Mouse (Mus musculus): Measurements from ENCODE around the gene Zfp978. TPM values are rescaled to one million over a fixed set of nuclear protein-coding genes. Genes with fewer than 3 reads are reported as not detected.
"Not testable (repeated sequence)": the region's sequence is repeated elsewhere in the genome, so short reads cannot be mapped to it uniquely, and the experiment has no call there.

The Zfp978 gene
- total RNA-seq (2017), result not detected in 2 replicates

- not testable (repeated sequence) for ATAC-seq (ENCODE audit: extremely low read depth, insufficient number of reproducible peaks, low FRiP score, poor library complexity, severe bottlenecking)
These were observed at the start of gene Zfp978 for GRCm38 (mm10) chr4:147361003-147361402. Gene Zfp978 (plus strand): TSS chr4:147361303.

GRCm38 (mm10) chr4:147335036-147335690, 25.9 kb upstream of the Zfp978 start:
- 0 out of 2 replicates have a peak, but pooled peaks have one; percentile 30 for ATAC-seq (ENCODE audit: extremely low read depth, insufficient number of reproducible peaks, low FRiP score, poor library complexity, severe bottlenecking)

GRCm38 (mm10) chr4:147335691-147336367, 25.3 kb upstream of the Zfp978 start:
- peak; percentile 30; the same call in 1 of the 2 replicates for ATAC-seq (ENCODE audit: extremely low read depth, insufficient number of reproducible peaks, low FRiP score, poor library complexity, severe bottlenecking)

- not testable (repeated sequence) for ATAC-seq (ENCODE audit: extremely low read depth, insufficient number of reproducible peaks, low FRiP score, poor library complexity, severe bottlenecking)
These were observed 24.5 kb upstream of the Zfp978 start for GRCm38 (mm10) chr4:147336368-147337195.

GRCm38 (mm10) chr4:147337520-147337919, 23.6 kb upstream of the Zfp978 start:
- ATAC-seq (ENCODE audit: extremely low read depth, insufficient number of reproducible peaks, low FRiP score, poor library complexity, severe bottlenecking), result not testable (repeated sequence)

GRCm38 (mm10) chr4:147338032-147338610, 23.0 kb upstream of the Zfp978 start:
- peak; percentile 23; the same call in 1 of the 2 replicates for ATAC-seq (ENCODE audit: extremely low read depth, insufficient number of reproducible peaks, low FRiP score, poor library complexity, severe bottlenecking)

- ATAC-seq (ENCODE audit: extremely low read depth, insufficient number of reproducible peaks, low FRiP score, poor library complexity, severe bottlenecking), result not testable (repeated sequence)
These were observed 22.4 kb upstream of the Zfp978 start for GRCm38 (mm10) chr4:147338706-147339105.

- ATAC-seq (ENCODE audit: extremely low read depth, insufficient number of reproducible peaks, low FRiP score, poor library complexity, severe bottlenecking), result not testable (repeated sequence)
These were observed 21.4 kb upstream of the Zfp978 start for GRCm38 (mm10) chr4:147339601-147340219.

- not testable (repeated sequence) for ATAC-seq (ENCODE audit: extremely low read depth, insufficient number of reproducible peaks, low FRiP score, poor library complexity, severe bottlenecking)
These were observed 20.9 kb upstream of the Zfp978 start for GRCm38 (mm10) chr4:147340236-147340635.

- ATAC-seq (ENCODE audit: extremely low read depth, insufficient number of reproducible peaks, low FRiP score, poor library complexity, severe bottlenecking), result not testable (repeated sequence)
These were observed 20.2 kb upstream of the Zfp978 start for GRCm38 (mm10) chr4:147340876-147341275.

- peak; percentile 61 for ATAC-seq (ENCODE audit: extremely low read depth, insufficient number of reproducible peaks, low FRiP score, poor library complexity, severe bottlenecking)
These were observed 17.8 kb upstream of the Zfp978 start for GRCm38 (mm10) chr4:147343042-147343908.

- not testable (repeated sequence) for ATAC-seq (ENCODE audit: extremely low read depth, insufficient number of reproducible peaks, low FRiP score, poor library complexity, severe bottlenecking)
These were observed 16.0 kb upstream of the Zfp978 start for GRCm38 (mm10) chr4:147345061-147345554.

- not testable (repeated sequence) for ATAC-seq (ENCODE audit: extremely low read depth, insufficient number of reproducible peaks, low FRiP score, poor library complexity, severe bottlenecking)
These were observed 14.6 kb upstream of the Zfp978 start for GRCm38 (mm10) chr4:147346361-147347035.

GRCm38 (mm10) chr4:147347300-147347699, 13.8 kb upstream of the Zfp978 start:
- ATAC-seq (ENCODE audit: extremely low read depth, insufficient number of reproducible peaks, low FRiP score, poor library complexity, severe bottlenecking), result not testable (repeated sequence)

GRCm38 (mm10) chr4:147347880-147348279, 13.2 kb upstream of the Zfp978 start:
- not testable (repeated sequence) for ATAC-seq (ENCODE audit: extremely low read depth, insufficient number of reproducible peaks, low FRiP score, poor library complexity, severe bottlenecking)

- not testable (repeated sequence) for ATAC-seq (ENCODE audit: extremely low read depth, insufficient number of reproducible peaks, low FRiP score, poor library complexity, severe bottlenecking)
These were observed 12.7 kb upstream of the Zfp978 start for GRCm38 (mm10) chr4:147348401-147348800.
